22 mouse cellular contexts compared by ENCODE assay signal in genomic region chr17:49764963-49765362, GRCm38 (mm10).
"Had no signal": no experiment of that assay in that cellular context is flagged by ENCODE, and none has a peak within 500 bp of the region (broad histone marks: within the 10 kb centered on the region; RNA-seq: fewer than 3 reads in every experiment).

No protein-coding gene starts in this region.

- ATAC-seq: intestine, embryonic 16.5 days; liver, postnatal 0 days; midbrain, embryonic 15.5 days had no signal

- H3K9ac ChIP-seq: limb, embryonic 15.5 days; liver, embryonic 14.5 days; liver, postnatal 0 days; midbrain, embryonic 12.5 days; midbrain, embryonic 15.5 days; neural tube, embryonic 12.5 days; neural tube, embryonic 15.5 days had no signal

- H3K9me3 ChIP-seq: midbrain, embryonic 12.5 days; midbrain, embryonic 15.5 days; neural tube, embryonic 15.5 days had no signal

- H3K36me3 ChIP-seq: limb, embryonic 15.5 days; midbrain, embryonic 12.5 days; midbrain, embryonic 15.5 days; neural tube, embryonic 12.5 days; neural tube, embryonic 15.5 days had no signal

- H3K27ac ChIP-seq: limb, embryonic 15.5 days; liver, embryonic 14.5 days; macrophage; midbrain, embryonic 12.5 days; midbrain, embryonic 15.5 days; neural tube, embryonic 12.5 days; neural tube, embryonic 15.5 days; stomach, postnatal 0 days had no signal

- H3K4me1 ChIP-seq: neural tube, embryonic 12.5 days had no signal

- H3K4me3 ChIP-seq: limb, embryonic 15.5 days; midbrain, embryonic 12.5 days; midbrain, embryonic 15.5 days; neural tube, embryonic 12.5 days; neural tube, embryonic 15.5 days had no signal

- DNase-seq: kidney, adult 18-20 months; kidney, adult 9 months; kidney, postnatal 14 days; kidney, postnatal 4 days; left cerebral cortex, postnatal 4 days; liver, postnatal 0 days; lung, postnatal 14 days; right cerebral cortex, adult 18-20 months; right cerebral cortex, postnatal 14 days; right cerebral cortex, postnatal 4 days; thymus, postnatal 14 days; thymus, postnatal 4 days had no signal

- H3K4me2 ChIP-seq: limb, embryonic 15.5 days; liver, embryonic 11.5 days; midbrain, embryonic 12.5 days; midbrain, embryonic 15.5 days; neural tube, embryonic 12.5 days; neural tube, embryonic 15.5 days had no signal

- H3K27me3 ChIP-seq: limb, embryonic 15.5 days; midbrain, embryonic 12.5 days; midbrain, embryonic 15.5 days had no signal
